Mouse (Mus musculus) ES-Bruce4 (cell line): ENCODE results near the gene Ak5. TPM values are rescaled to one million over a fixed set of nuclear protein-coding genes. Genes with fewer than 3 reads are reported as not detected.
"Not testable (repeated sequence)": the region's sequence is repeated elsewhere in the genome, so short reads cannot be mapped to it uniquely, and the experiment has no call there.

Experiments used
- H3K27ac ChIP-seq: 2 replicates; pipeline ENCODE4 v1.5.1; 2012; ENCODE audit warnings: low read length, inconsistent platforms; ENCODE audit not compliant: insufficient read depth
- H3K27me3 ChIP-seq: 2 replicates; pipeline ENCODE4 v1.6.1; 2012; ENCODE audit warnings: mild to moderate bottlenecking, low read length, inconsistent platforms; ENCODE audit not compliant: control insufficient read depth, poor library complexity, insufficient read depth, severe bottlenecking
- H3K36me3 ChIP-seq: 2 replicates; pipeline ENCODE4 v1.6.1; 2012; ENCODE audit warnings: inconsistent platforms, mild to moderate bottlenecking, low read length, moderate library complexity; ENCODE audit not compliant: control insufficient read depth, poor library complexity, insufficient read depth, severe bottlenecking
- H3K4me1 ChIP-seq: one replicate; pipeline ENCODE4 v1.8.1; 2011; ENCODE audit warnings: low read length; ENCODE audit not compliant: control insufficient read depth, insufficient read depth
- H3K4me3 ChIP-seq: 2 replicates; pipeline ENCODE4 v1.5.1; 2011; ENCODE audit warnings: low read depth, mild to moderate bottlenecking, low read length
- H3K9ac ChIP-seq: 2 replicates; pipeline ENCODE4 v1.6.1; 2012; ENCODE audit warnings: low read depth, mild to moderate bottlenecking, inconsistent platforms; ENCODE audit not compliant: poor library complexity, severe bottlenecking
- H3K9me3 ChIP-seq: replicated peaks from 2 replicates; pipeline ENCODE4 v1.6.1; 2012; ENCODE audit warnings: mild to moderate bottlenecking, low read length, inconsistent platforms; ENCODE audit not compliant: control insufficient read depth, poor library complexity, insufficient read depth, severe bottlenecking
- CTCF ChIP-seq: IDR thresholded peaks from one replicate; pipeline ENCODE4 v1.8.1; 2011; ENCODE audit warnings: low read depth, low read length
- EP300 ChIP-seq: IDR thresholded peaks from 2 replicates; pipeline ENCODE4 v1.6.1; 2011; ENCODE audit warnings: low read depth, low read length; ENCODE audit not compliant: insufficient read depth
- POLR2A ChIP-seq: IDR thresholded peaks from one replicate; pipeline ENCODE4 v1.8.1; 2011; ENCODE audit warnings: low read length; ENCODE audit not compliant: insufficient read depth
- polyA plus RNA-seq: library from polyadenylated mRNA; stranded (reverse); fragments of >200 nt; gene quantifications from 2 replicates; pipeline ENCODE4 v1.2.4, GENCODE M21; 2011; ENCODE audit warnings: low read depth; ENCODE audit not compliant: missing spikeins, insufficient read depth, insufficient read length

Ak5 gene
- polyA plus RNA-seq, 1 experiment: 0.97 TPM

DNA sequence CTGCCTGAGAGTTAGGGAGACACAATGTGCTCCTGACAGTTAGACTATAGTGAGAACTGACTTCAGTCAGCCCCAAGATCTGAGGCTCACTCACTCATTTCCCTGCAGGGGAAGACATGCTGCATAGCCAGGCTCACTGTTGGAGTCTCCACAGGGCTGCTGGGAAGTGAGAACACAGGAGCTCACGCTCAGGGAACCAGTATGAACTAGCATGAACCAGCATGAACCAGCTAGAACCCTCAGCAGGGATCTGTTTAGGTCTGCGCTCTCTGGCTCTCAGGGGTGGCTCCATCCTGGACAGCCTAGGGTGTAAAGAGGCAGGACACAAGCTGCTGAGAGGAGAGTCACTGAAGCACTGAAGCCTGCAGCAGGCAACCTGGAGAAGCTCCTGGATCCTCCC lies 81.2 kb downstream of the Ak5 start:
- no peak overlapping the region for H3K4me3 ChIP-seq
- no peaks in the 10 kb centered on the region for H3K36me3 ChIP-seq
- no peak overlapping the region for H3K27ac ChIP-seq
- no peak overlapping the region for H3K9ac ChIP-seq
- H3K27me3 ChIP-seq: no peaks in the 10 kb centered on the region
- no peak for TF ChIP-seq POLR2A
- no peak for TF ChIP-seq EP300
- TF ChIP-seq CTCF: no peak
- H3K9me3 ChIP-seq: no peaks in the 10 kb centered on the region
- H3K4me1 ChIP-seq: no peaks in the 10 kb centered on the region

DNA sequence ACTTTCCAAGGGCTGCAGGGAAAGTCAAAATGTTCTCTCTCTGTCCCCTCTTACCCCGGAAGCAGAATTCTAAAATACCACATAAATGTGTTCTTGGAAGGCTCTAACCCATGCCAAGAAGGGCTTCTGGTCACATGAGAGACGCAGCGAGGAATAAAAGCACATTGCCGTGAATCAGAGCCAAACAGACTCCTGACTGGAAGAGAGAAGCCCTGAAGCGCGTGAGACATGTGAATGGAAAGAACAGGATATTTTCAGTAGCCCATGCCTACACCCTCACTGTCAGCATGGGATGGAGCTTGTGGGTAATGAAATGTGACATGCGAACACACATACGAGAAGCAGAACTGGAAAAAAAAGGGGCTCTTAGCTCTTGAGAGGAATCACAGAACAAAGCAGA lies 82.0 kb downstream of the Ak5 start:
- Histone ChIP-seq H3K9ac (no peak overlapping the region), H3K4me3 (no peak overlapping the region), H3K27me3 (no peaks in the 10 kb centered on the region), H3K9me3 (no peaks in the 10 kb centered on the region), H3K36me3 (no peaks in the 10 kb centered on the region), H3K27ac (no peak overlapping the region), H3K4me1 (no peaks in the 10 kb centered on the region)
- TF ChIP-seq POLR2A (no peak), CTCF (no peak), EP300 (no peak)

GRCm38 (mm10) chr3:152585581-152585980 lies 82.6 kb downstream of the Ak5 start:
- Histone ChIP-seq H3K27me3 (no peaks in the 10 kb centered on the region), H3K9me3 (no peaks in the 10 kb centered on the region), H3K9ac (no peak overlapping the region), H3K4me1 (no peaks in the 10 kb centered on the region), H3K36me3 (no peaks in the 10 kb centered on the region), H3K27ac (no peak overlapping the region), H3K4me3 (no peak overlapping the region)
- no peak for TF ChIP-seq EP300
- no peak for TF ChIP-seq POLR2A
- TF ChIP-seq CTCF: no peak

- H3K9me3 ChIP-seq: no peaks in the 10 kb centered on the region
- no peak overlapping the region for H3K9ac ChIP-seq
- TF ChIP-seq EP300 (no peak), CTCF (no peak), POLR2A (no peak)
- no peaks in the 10 kb centered on the region for H3K27me3 ChIP-seq
- no peak overlapping the region for H3K27ac ChIP-seq
- H3K4me3 ChIP-seq: no peak overlapping the region
- no peaks in the 10 kb centered on the region for H3K4me1 ChIP-seq
- H3K36me3 ChIP-seq: no peaks in the 10 kb centered on the region
Measured at GRCm38 (mm10) chr3:152583033-152583432, 85.1 kb downstream of the Ak5 start.

DNA sequence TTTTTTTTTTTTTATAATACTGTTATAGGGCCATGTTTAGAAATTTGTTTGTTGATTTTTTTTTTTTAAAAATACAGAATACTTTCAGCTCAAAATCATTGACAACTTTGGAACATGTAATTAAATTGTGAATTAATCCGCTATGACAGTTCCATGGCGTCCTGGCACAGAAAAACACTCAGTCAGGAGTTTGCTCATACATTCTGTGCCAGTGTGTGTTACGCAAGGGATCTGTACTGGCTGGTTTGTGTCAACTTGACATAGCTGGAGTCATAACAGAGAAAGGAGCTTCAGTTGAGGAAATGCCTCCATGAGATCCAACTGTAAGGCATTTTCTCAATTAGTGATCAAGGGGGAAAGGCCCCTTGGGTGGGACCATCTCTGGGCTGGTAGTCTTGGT lies 86.3 kb downstream of the Ak5 start:
- not testable (repeated sequence) for H3K9ac ChIP-seq, H3K36me3 ChIP-seq, H3K27ac ChIP-seq, H3K4me3 ChIP-seq, H3K27me3 ChIP-seq, H3K4me1 ChIP-seq, H3K9me3 ChIP-seq

DNA sequence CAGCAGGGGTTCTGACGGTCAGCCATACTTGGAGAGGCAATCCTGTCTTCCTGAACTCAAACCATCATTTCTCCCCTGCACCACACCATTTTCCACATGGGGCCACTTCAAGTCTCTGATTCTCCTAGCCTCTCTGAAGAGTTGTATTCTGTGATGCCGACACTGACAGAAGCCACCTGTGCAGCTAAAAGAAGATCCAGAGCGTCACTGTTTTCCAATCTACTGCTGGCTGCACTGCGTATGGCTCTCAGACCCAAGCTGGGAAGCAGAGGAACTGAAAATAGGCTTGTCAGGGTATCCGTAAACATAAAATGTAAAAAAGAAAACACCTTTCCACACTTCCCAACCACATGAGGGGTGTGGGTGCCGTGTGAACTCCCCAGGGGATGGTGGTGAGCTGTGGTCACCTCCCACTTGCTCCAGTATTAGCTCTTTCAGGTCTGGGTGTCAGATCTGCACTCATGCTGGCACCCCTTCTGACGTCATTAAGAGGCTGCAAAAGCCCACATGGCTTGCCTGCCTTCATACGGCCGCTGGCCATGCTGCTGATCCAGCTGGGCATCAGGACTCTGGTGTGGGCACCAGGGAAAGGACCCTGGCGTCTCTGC lies 88.1 kb downstream of the Ak5 start:
- Histone ChIP-seq H3K4me1 (no peaks in the 10 kb centered on the region), H3K9ac (no peak overlapping the region), H3K27me3 (no peaks in the 10 kb centered on the region), H3K4me3 (no peak overlapping the region), H3K27ac (no peak overlapping the region), H3K36me3 (no peaks in the 10 kb centered on the region), H3K9me3 (no peaks in the 10 kb centered on the region)
- no peak for TF ChIP-seq POLR2A
- TF ChIP-seq EP300: no peak
- TF ChIP-seq CTCF: no peak
